Mouse (Mus musculus): ENCODE measurements at regions not wholly inside any gene's neighbourhood (a gene's known extent, or its start where the extent isn't known, plus 50 kb on each side); places are given as distances from the start of the nearest gene placed in this dataset.

DNA sequence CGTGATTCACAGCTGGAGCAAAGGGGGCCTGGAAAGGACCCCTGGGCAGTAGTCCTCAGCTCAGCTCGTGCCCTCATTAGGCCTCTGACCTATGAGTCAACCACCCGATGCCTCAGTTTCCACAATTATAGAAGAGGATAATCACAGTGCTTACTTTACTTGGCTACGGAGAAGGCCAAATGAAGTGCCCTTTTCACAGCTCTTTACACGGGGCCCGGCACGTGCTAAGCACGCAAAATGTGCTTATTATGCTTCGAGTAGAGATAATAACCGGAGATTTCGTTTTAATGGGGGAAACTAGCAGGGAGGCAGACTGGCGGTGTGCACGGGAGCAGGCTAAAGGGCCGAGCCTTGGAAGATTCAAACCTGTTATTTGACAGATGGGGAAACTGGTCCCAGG, 102.4 kb upstream of the Jun start:
- DNase-seq (ENCODE audit: low spot score in 2 of 2): no peak

DNA sequence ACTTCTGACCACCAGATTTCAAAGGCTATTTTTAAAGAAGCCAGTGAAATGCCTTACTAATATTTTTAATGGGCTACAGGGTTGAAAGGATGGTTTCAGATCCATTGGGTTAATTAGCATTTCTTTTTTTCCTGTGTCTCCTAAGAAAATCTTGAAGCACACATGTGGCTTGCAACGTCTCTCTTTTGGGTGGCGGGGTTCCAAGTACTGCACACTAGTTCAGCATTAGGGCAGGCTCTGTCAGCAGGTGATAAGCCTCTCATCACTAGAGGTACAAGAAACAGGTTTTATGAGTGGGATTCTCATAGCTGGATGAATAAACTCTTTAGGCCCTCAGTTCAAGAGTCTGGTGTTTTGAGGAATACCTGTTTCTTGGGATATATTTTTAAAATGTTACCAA, 103.2 kb upstream of the Jun start:
- DNase-seq (ENCODE audit: low spot score in 2 of 2): no peak

- DNase-seq (ENCODE audit: low spot score in 2 of 2): no peak
Observed at GRCm38 (mm10) chr4:95155796-95156195, 103.8 kb upstream of the Jun start.

DNA sequence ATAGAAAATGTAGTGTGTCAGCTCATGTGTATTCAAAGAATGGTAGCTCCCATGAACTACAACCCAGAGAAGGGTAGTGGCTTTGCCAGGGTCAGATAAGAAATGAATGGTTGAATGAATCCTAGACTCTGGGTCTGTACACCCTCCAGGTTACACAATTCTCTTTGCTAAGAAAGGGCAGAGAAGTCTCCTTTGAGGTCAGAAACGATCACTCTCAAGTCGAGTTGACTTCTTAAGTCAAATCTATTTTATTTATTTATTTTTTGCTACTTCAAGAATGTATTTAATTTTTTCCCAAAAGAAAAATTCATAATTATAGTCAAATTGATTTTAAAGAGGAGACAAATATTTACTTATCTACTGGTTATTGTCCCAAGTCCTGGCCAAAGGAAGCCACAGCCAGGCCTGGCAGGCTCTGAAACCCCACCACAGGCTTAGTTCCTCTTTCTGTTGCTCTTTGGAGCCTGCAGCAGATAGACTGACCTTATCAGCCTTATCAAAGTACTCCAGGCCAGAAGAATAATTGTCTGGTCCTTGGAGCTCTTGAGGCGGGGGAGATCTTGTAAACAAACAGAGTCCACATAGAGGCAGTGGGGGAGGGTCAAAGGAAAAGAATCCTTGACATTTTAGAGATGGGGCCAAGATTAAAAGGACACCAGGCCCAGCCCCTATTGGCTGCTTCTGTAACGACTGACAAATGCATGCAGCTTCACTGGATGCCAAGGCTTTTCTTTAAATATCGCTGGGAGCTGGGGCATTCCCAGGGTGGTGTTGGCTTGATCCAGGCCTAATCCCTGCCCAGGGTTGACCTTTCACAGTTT, 104.6 kb upstream of the Jun start:
- DNase-seq (ENCODE audit: low spot score in 2 of 2): no peak

- no peak for DNase-seq (ENCODE audit: low spot score in 2 of 2)
Observed at GRCm38 (mm10) chr4:95157653-95158430, 105.8 kb upstream of the Jun start.

DNA sequence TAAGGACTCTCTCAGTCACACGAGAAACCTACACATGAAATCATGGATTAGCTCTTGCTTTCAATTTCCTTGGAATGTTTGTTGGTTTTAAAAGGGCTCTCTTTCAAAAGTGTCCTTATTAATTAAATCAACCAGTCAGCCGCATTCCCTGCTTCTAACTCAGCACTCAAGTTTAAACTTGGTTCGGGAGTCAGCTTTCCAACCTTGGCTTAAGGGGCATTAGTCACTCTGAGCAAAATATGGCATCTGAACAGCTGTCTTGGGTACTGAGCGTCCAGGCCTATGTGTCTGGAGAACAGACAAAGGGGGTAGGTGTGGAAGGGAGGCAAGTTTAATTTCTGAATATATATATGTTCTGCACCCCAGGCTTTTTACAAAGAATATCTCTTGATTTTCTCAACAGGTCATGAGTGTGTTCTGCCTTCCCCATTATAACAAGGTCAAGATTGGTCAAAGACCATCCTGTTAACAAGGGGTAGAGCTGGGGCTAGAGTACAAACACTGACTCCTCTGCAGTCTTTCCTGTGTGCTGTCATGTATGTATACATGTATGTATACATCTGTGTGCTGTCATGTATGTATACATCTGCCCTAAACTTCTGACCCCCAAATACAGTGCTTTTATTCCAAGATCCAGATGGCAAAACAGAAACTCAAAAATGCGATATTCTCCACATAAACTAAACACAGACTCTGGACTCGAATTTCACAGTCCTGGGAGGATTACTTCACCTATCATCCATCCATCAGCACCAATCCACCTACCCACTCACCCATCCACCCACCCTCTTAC, 106.8 kb upstream of the Jun start:
- DNase-seq (ENCODE audit: low spot score in 2 of 2): no peak

DNA sequence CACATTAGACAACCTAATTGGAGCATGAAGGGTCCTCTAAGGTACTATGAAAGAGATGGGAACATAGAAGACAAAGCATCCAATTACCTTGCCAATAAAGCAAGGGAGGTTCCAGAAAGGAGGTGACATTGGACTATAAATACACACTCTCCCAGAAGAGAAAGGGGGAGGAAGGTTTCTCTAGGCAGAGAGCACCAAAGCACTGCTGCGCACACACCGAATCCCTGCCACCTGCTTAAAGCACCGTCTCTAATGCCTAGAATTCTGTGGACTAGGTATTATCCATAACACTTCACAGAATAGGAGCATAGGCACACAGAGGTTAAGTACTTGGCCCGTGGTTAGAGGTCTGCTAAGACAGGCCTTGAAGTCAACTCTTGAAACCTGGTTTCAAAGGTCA, 107.8 kb upstream of the Jun start:
- peak in 1 of 2 experiments; percentile 21 for DNase-seq (ENCODE audit: low spot score in 2 of 2)

- no peak for DNase-seq (ENCODE audit: low spot score in 2 of 2)
Observed at GRCm38 (mm10) chr4:95160465-95160864, 108.4 kb upstream of the Jun start.

- peak; percentile 75 to 88 for DNase-seq (ENCODE audit: low spot score in 2 of 2)
Observed at GRCm38 (mm10) chr4:95160912-95161669, 109.1 kb upstream of the Jun start.

- no peak for DNase-seq (ENCODE audit: low spot score in 2 of 2)
Observed at GRCm38 (mm10) chr4:95161670-95162020, 109.6 kb upstream of the Jun start.

GRCm38 (mm10) chr4:95162386-95163090, 110.5 kb upstream of the Jun start:
- no peak for DNase-seq (ENCODE audit: low spot score in 2 of 2)

GRCm38 (mm10) chr4:95163403-95163802, 111.4 kb upstream of the Jun start:
- no peak for DNase-seq (ENCODE audit: low spot score in 2 of 2)

- DNase-seq (ENCODE audit: low spot score in 2 of 2): no peak
Observed at GRCm38 (mm10) chr4:95166503-95166902, 114.5 kb upstream of the Jun start.

- no peak for DNase-seq (ENCODE audit: low spot score in 2 of 2)
Observed at GRCm38 (mm10) chr4:95167216-95167615, 115.2 kb upstream of the Jun start.

GRCm38 (mm10) chr4:95169702-95170101, 117.7 kb upstream of the Jun start:
- DNase-seq (ENCODE audit: low spot score in 2 of 2): no peak

DNA sequence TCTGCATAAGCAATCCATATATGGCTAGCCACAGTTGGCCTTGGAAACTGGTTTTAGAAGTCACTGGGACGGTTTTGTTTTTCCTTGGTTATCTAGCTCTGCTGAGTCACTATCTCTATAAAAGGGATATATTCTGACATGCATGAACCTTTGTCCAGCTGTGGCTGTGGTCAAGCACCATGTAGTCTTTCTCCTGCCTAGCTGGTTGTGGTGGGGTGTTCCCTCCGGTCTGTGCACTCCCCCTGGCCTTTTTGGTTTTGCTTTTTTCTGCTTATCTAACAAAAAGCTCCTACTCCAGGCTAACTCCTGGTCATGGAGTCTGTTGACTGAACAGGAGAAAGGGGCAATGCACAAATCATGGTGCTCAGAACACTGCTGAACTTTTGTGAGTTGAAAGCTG, 125.7 kb upstream of the Jun start:
- no peak for DNase-seq (ENCODE audit: low spot score in 2 of 2)

DNA sequence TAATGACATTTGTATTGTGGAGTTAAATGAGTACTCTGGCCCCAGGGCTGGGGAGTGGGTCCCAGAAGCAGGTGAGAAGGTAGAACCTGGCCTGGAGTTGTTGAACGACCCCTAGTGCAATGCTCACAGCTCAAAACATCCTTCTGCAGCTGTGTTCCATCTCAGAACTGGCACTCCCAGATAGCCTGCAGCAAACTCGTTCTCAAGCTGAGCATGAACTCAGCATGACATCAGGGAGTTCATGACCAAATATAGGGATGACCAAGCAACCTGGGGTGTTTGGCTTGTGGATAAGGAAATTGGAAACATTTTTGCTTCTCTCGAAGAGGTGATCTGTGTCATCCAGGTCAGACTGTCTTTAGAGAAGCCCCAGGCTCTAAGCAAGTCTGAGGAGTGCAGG, 126.4 kb upstream of the Jun start:
- no peak for DNase-seq (ENCODE audit: low spot score in 2 of 2)

DNA sequence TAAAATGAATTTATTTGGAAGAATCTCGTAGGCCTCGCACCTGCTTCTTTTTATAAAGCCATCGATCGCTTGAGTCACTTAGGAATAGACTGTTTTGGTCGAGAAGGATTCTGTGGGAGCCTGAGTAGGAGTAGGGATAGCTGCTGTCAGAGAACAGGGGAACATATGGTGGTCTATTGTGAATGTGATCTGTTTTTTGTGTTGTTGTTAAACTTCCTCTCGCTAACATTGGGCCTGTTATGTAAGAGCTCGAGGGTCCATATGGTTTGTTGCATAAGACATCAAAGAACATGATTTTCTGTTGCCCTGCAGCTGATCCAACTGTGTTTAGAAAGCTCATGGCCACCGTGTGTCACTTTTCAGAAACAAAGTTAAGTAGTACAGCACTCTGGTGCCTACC, 126.9 kb upstream of the Jun start:
- peak in 1 of 2 experiments; percentile 52 for DNase-seq (ENCODE audit: low spot score in 2 of 2)

DNA sequence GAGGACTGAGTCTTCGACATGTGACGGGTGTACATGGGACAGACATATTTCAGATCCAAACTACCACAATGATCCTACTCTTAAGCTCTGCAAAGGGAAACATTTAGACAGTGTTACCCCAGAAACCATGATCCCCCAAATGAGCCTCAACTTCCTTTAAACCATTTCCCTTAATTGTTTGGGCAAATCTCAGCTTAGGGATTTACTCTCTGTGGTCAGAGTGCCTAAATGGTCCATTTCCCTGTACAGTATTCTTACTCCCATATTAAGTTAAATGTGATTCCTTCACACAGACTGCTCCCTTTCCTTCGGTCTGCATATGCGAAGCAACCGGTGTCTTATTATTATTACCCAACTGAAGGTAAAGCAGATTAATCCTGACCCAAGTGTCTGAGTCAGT, 128.4 kb upstream of the Jun start:
- DNase-seq (ENCODE audit: low spot score in 2 of 2): no peak

DNA sequence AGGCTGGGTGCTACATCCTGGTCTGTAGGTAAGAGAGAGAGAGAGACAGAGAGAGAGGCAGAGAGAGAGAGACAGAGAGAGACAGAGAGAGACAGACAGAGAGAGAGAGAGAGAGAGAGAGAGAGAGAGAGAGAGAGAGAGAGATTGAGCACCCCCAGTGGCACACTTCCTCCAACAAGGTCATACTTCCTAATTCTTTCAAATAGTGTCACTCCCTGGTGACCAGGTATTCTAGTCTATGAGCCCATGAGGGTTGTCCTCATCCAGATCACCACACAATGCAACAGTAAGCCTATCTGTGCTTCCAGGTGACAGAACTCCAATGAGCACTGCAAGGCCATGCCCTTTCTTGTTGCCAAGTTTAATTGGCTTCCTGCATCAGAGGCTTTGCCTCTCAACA, 129.0 kb upstream of the Jun start:
- DNase-seq (ENCODE audit: low spot score in 2 of 2): no peak

DNA sequence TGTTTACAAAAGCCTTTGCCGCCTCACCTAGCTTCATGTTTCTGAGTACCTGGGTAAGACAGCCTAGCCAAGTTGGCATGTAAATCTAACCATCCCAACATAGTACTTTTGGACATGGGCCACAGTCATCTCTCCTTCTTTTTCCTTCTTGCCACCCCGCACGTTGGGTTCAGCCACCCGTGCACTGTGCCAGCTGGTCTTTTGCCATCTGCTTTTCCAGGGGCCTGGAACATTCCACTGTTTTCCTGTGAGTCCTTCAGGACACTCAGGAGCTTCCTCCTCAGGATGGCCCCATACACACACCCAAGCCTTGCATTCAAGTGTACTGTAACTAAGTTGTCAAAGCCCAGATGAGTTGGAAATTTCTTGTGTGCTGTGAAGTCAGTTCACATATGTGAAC, 132.2 kb upstream of the Jun start:
- no peak for DNase-seq (ENCODE audit: low spot score in 2 of 2)
